Mouse (Mus musculus) ES-E14 (cell line): ENCODE measurements around the gene B3gnt9. TPM values are rescaled to one million over a fixed set of nuclear protein-coding genes. Genes with fewer than 3 reads are reported as not detected.

Experiments used
- DNase-seq: peaks from one replicate; pipeline ENCODE4 v3.0.0-alpha.2; 2013; ENCODE audit warnings: low read depth, low spot score
- H3K27ac ChIP-seq: 2 replicates; pipeline ENCODE4 v1.5.1; 2012; ENCODE audit warnings: low read depth, mild to moderate bottlenecking, low read length, moderate library complexity, mixed read lengths; ENCODE audit not compliant: poor library complexity, insufficient read depth, severe bottlenecking
- H3K36me3 ChIP-seq: 2 replicates; pipeline ENCODE4 v1.6.1; 2012; ENCODE audit warnings: mild to moderate bottlenecking, low read length, moderate library complexity, mixed read lengths; ENCODE audit not compliant: control insufficient read depth, poor library complexity, insufficient read depth, severe bottlenecking
- H3K4me1 ChIP-seq, 2 experiments: fragments of 150-350 bp in 1 of 2; sonication (generic) in 1 of 2; 2 replicates each; pipeline ENCODE4 v1.6.1; 2012; ENCODE audit warnings: low read length in 2 of 2, mild to moderate bottlenecking in 1 of 2, mixed read lengths in 1 of 2; ENCODE audit not compliant: control insufficient read depth in 2 of 2, insufficient read depth in 2 of 2, poor library complexity in 1 of 2
- H3K4me3 ChIP-seq, 2 experiments: fragments of 150-350 bp in 1 of 2; sonication (generic) in 1 of 2; 2 replicates each; pipeline ENCODE4 v1.5.1; 2012; ENCODE audit warnings: low read length in 2 of 2, low read depth in 1 of 2, mild to moderate bottlenecking in 1 of 2, mixed read lengths in 1 of 2; ENCODE audit not compliant: insufficient read depth in 1 of 2, poor library complexity in 1 of 2, severe bottlenecking in 1 of 2
- H3K9ac ChIP-seq: 2 replicates; pipeline ENCODE4 v1.6.1; 2012; ENCODE audit warnings: low read depth, mild to moderate bottlenecking, low read length, mixed read lengths; ENCODE audit not compliant: poor library complexity, insufficient read depth, severe bottlenecking
- H3K9me3 ChIP-seq: fragments of 150-350 bp; sonication (generic); 2 replicates; pipeline ENCODE4 v1.6.1; 2012; ENCODE audit warnings: low read depth, mild to moderate bottlenecking, low read length; ENCODE audit not compliant: control insufficient read depth, insufficient read depth
- CHD2 ChIP-seq: IDR thresholded peaks from 2 replicates; pipeline ENCODE4 v1.6.1; 2014; ENCODE audit warnings: mild to moderate bottlenecking, low read depth, low read length, inconsistent platforms
- HCFC1 ChIP-seq: IDR thresholded peaks from 2 replicates; pipeline ENCODE4 v1.6.1; 2012; ENCODE audit warnings: low read length, inconsistent platforms, borderline replicate concordance; ENCODE audit not compliant: insufficient read depth
- MAFK ChIP-seq: IDR thresholded peaks from 2 replicates; pipeline ENCODE4 v1.6.1; 2014; ENCODE audit warnings: mild to moderate bottlenecking, low read depth, low read length, inconsistent platforms; ENCODE audit not compliant: insufficient read depth
- ZC3H11A ChIP-seq: IDR thresholded peaks from 2 replicates; pipeline ENCODE4 v1.6.1; 2012; ENCODE audit warnings: low read depth, mild to moderate bottlenecking, inconsistent platforms, low read length, borderline replicate concordance
- ZNF384 ChIP-seq: IDR thresholded peaks from 2 replicates; pipeline ENCODE4 v1.6.1; 2012; ENCODE audit warnings: low read depth, low read length, inconsistent platforms
- in situ Hi-C, 2 experiments: fragments of 600-800 bp; cut with MboI; formaldehyde crosslinking; loops; one replicate each; pipeline ENCODE4 v1.15.1; 2025; ENCODE audit warnings: low sequenced_read_pairs in 2 of 2, inconsistent platforms in 1 of 2; ENCODE audit not compliant: unreplicated experiment in 2 of 2
- total RNA-seq: library from RNA; depleted of rRNA; stranded (reverse); fragments of 300-350 nt; gene quantifications from 2 replicates; pipeline ENCODE4 v1.2.3, GENCODE M21; 2012; rRNA removed

Gene B3gnt9
- 2.5 and 2.8 TPM in 2 replicates for total RNA-seq

DNA sequence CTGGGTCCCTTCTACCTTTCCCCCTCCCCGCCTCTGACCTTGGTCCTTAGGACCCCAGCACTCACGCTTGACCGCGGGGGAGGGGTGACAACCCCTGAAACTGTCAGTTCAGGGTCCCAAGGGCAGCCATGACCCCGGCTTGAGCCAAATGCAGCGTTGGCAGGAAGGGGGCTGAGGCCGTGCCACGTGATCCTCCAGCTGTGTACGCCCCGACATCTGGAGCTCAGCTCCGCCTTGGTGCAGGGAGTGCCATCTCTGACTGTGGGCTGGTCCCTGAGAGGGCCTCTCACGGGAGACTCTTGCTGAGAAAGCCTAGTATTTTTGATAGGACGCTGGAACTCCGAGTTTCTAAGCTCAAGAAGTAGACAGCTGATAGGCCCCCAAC lies at the start of gene B3gnt9:
Gene B3gnt9, minus strand, starts transcription at position 188 of the 385 bp plus-strand sequence.
- no peak for TF ChIP-seq ZNF384
- no peak for TF ChIP-seq ZC3H11A
- no peak for TF ChIP-seq HCFC1
- no peak for TF ChIP-seq MAFK
- TF ChIP-seq CHD2, result no peak
- peak within 1 kb of the TSS; percentile 60 to 74 for H3K4me3 ChIP-seq
- in situ Hi-C loops, result loop anchor here in 1 of 2 experiments (25.0 kb wide), 1 partner anchor 618 kb away; the partner anchor contains the start of genes Ciao2b and Rrad
- H3K27ac ChIP-seq, result no peak within 1 kb of the TSS
- no peaks in the 10 kb centered on the region for H3K9me3 ChIP-seq
- H3K36me3 ChIP-seq, result peaks cover 30% of the 10 kb centered on the region
- H3K4me1 ChIP-seq, result peaks cover 0 to 12% of the 10 kb centered on the region in 2 experiments; a peak in 2 of 4 replicates
- H3K9ac ChIP-seq, result peak within 1 kb of the TSS; percentile 62
- DNase-seq, result no peak

DNA sequence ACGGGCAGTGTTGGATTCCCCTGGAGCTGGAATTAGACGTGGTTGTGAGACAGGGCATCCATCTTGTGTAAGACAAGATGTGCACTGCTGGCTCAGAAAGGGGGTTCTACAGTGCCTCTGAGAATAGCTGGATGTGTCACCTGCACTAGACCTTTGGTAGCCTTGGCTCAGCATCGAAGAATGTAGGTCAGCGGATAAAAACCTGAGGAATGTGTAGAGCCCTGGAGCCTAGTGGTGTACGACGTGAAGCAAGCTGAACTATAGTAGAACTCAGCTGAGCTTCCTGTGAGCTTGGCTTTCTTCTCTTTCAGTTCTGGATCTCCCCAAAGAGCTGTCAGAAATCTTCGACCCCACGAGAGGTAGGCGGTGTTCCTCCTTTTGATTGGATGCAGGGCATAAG lies 48.9 kb upstream of the B3gnt9 start:
- peaks cover 0 to 18% of the 10 kb centered on the region in 2 experiments; a peak in 2 of 4 replicates for H3K4me1 ChIP-seq
- H3K27ac ChIP-seq, result peak overlapping the region; percentile 27; the same call in 1 of the 2 replicates
- TF ChIP-seq MAFK (no peak), ZNF384 (no peak), ZC3H11A (no peak), CHD2 (no peak), HCFC1 (no peak)
- in situ Hi-C loops, result no loop called here
- no peaks in the 10 kb centered on the region for H3K9me3 ChIP-seq
- no peak overlapping the region for H3K4me3 ChIP-seq
- H3K9ac ChIP-seq, result no peak overlapping the region
- DNase-seq, result no peak
- H3K36me3 ChIP-seq, result peaks cover 62% of the 10 kb centered on the region

DNA sequence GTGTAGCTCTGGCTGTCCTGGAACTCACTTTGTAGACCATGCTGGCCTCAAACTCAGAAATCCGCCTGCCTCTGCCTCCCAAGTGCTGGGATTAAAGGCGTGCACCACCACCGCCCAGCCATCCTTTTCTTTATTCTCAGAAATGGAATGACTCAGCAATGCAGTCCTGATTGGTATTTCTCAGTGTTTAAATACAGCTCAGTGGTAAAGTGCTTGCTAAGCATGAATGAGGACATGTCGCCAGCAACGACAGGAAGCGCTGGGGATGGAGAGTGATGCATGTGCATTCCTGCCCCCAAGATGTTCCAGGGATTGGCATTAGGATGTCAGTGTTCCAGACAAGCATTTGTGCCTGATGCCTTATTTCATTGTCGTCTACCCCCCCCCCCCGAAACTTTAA lies 48.4 kb upstream of the B3gnt9 start:
- peaks cover 60% of the 10 kb centered on the region for H3K36me3 ChIP-seq
- no peak for DNase-seq

DNA sequence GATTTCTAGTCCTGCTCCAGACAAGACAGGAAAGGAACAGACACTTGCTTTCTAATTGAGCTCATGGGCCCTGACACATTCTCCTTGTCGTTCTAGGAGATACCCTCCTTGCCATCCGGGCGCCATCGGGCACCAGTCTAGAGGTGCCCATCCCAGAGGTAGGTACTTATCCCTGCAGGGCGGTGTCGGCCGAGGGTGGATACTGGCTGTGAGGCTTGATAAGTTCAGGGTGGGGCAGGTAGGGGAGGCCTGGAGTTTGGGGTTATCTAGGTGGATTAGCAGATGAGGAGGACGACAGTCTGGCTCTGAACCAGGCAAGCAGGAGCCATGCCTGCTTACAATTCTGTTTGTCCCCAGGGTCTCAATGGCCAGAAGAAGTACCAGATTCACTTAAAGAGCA lies 45.0 kb upstream of the B3gnt9 start:
- no peak for DNase-seq
- in situ Hi-C loops, result no loop called here
- peaks cover 2 to 28% of the 10 kb centered on the region in 2 experiments; a peak in 2 of 4 replicates for H3K4me1 ChIP-seq
- TF ChIP-seq CHD2, result no peak
- TF ChIP-seq ZC3H11A, result no peak
- TF ChIP-seq MAFK, result no peak
- TF ChIP-seq ZNF384, result no peak
- TF ChIP-seq HCFC1, result no peak
- no peaks in the 10 kb centered on the region for H3K9me3 ChIP-seq
- peaks cover 48% of the 10 kb centered on the region for H3K36me3 ChIP-seq
- H3K9ac ChIP-seq, result no peak overlapping the region
- H3K27ac ChIP-seq, result no peak overlapping the region
- no peak overlapping the region for H3K4me3 ChIP-seq

More for the DNA sequence above, 48.4 kb upstream of the B3gnt9 start:
- TF ChIP-seq ZC3H11A, result no peak
- TF ChIP-seq HCFC1, result no peak
- TF ChIP-seq MAFK, result no peak
- TF ChIP-seq ZNF384, result no peak
- no peak for TF ChIP-seq CHD2
- H3K9me3 ChIP-seq, result no peaks in the 10 kb centered on the region
- H3K4me3 ChIP-seq, result no peak overlapping the region
- H3K27ac ChIP-seq, result peak overlapping the region; percentile 27; the same call in 1 of the 2 replicates
- H3K9ac ChIP-seq, result no peak overlapping the region
- peaks cover 0 to 19% of the 10 kb centered on the region in 2 experiments; a peak in 2 of 4 replicates for H3K4me1 ChIP-seq
- in situ Hi-C loops, result no loop called here
